Mouse (Mus musculus) macrophage (primary cell): ENCODE measurements around the gene Gsto1. TPM values are rescaled to one million over a fixed set of nuclear protein-coding genes. Genes with fewer than 3 reads are reported as not detected.

Experiments
- H3K27ac ChIP-seq: fragments of 350-480 bp; formaldehyde crosslinking; 2 replicates; pipeline ENCODE4 v1.9.0; 2021
- H3K36me3 ChIP-seq: fragments of 350-480 bp; formaldehyde crosslinking; 2 replicates; pipeline ENCODE4 v1.9.0; 2021; ENCODE audit errors: inconsistent target
- H3K4me3 ChIP-seq: fragments of 350-480 bp; formaldehyde crosslinking; 2 replicates; pipeline ENCODE4 v1.9.0; 2021; ENCODE audit errors: inconsistent target
- H3K79me2 ChIP-seq: fragments of 350-480 bp; formaldehyde crosslinking; 2 replicates; pipeline ENCODE4 v1.9.0; 2021; ENCODE audit errors: inconsistent target
- WGBS: methylation state at CpG from one replicate; pipeline ENCODE4 v1.1.7; 2026; ENCODE audit warnings: inconsistent platforms; ENCODE audit not compliant: missing documents; 5-methylcytosine and 5-hydroxymethylcytosine counted together
- polyA plus RNA-seq: library from polyadenylated mRNA; stranded (reverse); fragments of 250-400 nt; gene quantifications from 3 replicates; pipeline ENCODE4 v1.2.4, GENCODE M21; 2018; ENCODE audit warnings: inconsistent platforms
- total RNA-seq, 78 experiments: library from RNA; depleted of rRNA; stranded (reverse); fragments of 250-400 nt; gene quantifications; 1 replicate in 9 of 78; 2 replicates in 24 of 78; 3 replicates in 43 of 78; 4 replicates in 2 of 78; pipeline ENCODE4 v1.2.4; 2018; ENCODE audit warnings: inconsistent platforms in 56 of 78

Gene Gsto1
- total RNA-seq (2018; cell fraction: chromatin; rRNA removed) = 10 to 100 TPM in 22 of 26 experiments, 1 to 10 TPM in 4; 2.8 to 44.9 (median 23.4) TPM
- 100 to 1,000 TPM in 14 of 26 experiments, 10 to 100 TPM in 12; 64.7 to 135 (median 100) TPM for total RNA-seq (2018; cell fraction: cytosol; rRNA removed)
- 10 to 100 TPM; 10.6 to 53.8 (median 31.2) TPM for total RNA-seq (2018; cell fraction: nucleus; rRNA removed)
- polyA plus RNA-seq = 82.1 to 109 TPM (median 92.4 TPM) in 3 replicates

DNA sequence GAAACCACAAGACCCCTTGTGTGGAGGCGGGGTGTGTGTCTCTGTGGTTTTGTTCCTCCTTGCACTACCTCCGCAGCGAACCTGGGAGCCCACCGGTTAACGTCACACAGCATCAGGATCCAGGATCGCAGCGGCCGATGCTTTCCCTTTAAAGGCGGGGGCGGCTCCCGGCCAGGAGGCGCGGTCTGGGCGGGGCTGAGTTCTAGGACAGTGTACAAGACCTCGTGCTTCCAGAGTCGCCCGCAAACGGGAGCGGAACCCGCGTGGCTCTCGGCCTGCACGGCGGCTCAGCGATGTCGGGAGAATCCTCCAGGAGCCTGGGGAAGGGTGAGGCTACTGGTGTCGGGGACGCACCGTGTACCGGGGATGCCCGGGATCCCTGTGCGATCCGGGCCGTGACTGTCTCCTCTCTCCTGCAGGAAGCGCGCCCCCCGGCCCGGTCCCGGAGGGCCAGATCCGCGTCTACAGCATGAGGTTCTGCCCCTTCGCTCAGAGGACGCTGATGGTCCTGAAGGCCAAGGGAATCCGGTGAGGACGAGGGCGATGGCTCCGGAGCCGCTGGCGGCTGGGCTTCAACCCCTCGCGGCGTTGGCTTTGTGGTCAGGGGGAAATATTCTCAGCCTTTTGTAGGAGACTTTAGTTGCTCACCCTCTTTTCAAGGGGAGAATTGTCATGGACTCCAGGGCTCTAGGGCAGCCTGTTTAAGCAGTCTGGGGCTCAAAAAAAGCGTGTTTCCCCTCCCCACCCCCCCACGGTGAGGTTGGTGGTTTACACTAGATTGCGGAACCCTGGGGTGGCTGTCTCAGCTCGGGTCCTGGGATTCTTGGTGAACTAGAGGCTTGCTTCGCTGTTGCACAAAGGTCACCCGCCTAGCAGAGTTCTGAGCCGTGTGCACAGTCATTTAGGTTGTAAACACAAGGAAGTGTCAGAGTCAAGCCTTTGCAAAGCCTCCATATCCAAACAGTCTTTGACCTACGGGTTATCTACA lies at the start of gene Gsto1:
Gsto1 (plus strand) TSS at position 175 of the 988 bp plus-strand sequence.
- H3K36me3 ChIP-seq = peaks cover 18% of the 10 kb centered on the region; the same call in 1 of the 2 replicates

DNA sequence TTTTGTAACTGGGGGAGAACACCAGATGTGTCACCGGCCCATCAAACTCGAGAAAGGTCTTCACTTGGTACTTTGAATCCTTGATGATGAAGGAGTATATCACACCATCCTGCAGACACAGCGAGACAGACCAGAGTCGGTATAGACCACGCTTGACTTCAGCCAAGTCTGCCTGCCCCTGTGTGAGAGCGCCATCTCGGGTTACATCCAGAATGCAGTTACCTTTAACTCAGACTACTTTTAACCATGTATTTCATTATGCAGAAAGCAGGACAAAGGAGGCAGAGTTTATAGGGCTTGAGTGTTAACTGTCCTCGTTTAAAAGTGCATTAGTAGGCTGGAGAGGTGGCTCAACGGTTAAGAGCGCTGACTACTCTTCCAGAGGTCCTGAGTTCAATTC lies 42.7 kb upstream of the Gsto1 start:
- 92% methylated on average over 10 of the region's 10 CpGs for WGBS
- H3K27ac ChIP-seq = no peak overlapping the region
- H3K79me2 ChIP-seq = no peaks in the 10 kb centered on the region
- H3K4me3 ChIP-seq = no peak overlapping the region
- no peaks in the 10 kb centered on the region for H3K36me3 ChIP-seq

More for the DNA sequence above, at the start of gene Gsto1:
- Histone ChIP-seq H3K27ac (peak within 1 kb of the TSS; percentile 54), H3K4me3 (peak within 1 kb of the TSS; percentile 38), H3K79me2 (no peaks in the 10 kb centered on the region)
- under 1% methylated on average over 60 of the region's 60 CpGs for WGBS

DNA sequence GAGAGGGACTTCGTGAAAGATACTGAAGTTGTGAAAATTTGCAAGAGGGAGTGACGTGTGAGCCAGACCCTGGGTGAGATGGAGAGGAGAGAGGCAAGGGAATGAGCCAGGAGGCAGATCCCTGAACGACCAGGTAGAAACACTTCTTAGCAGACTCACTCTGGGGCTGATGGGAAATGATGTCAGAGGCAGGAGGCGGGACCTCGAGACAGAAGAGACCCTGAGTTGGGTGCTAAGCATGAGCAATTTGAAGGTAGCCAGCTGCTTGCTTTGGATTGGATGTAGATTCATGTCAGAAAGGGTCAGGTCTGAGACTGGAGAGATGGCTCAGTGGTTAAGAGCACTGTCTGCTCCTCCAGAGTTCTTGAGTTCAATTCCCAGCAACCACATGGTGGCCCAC lies 40.0 kb upstream of the Gsto1 start:
- no peak overlapping the region for H3K4me3 ChIP-seq
- no peaks in the 10 kb centered on the region for H3K36me3 ChIP-seq
- no peak overlapping the region for H3K27ac ChIP-seq
- no peaks in the 10 kb centered on the region for H3K79me2 ChIP-seq
- 92% methylated on average over 5 of the region's 5 CpGs for WGBS

DNA sequence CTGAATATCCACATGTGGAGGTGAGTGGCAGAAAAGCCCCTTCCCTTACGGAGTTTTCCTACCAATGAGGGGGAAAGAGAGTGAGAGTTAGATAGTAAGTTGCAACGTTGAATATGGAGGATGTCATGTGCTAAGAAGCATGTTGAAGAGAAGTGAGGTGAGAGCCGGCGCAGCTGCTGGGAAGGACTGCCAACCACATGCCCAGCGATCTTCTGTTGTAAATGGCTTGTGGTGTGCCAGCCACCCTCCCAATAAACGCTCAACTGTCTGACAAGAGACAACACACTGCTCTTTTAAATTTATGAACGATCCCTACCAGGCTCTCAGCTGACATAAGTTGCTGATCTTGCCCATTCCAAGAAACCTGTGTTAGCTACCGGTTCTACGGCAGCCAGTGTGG lies 37.1 kb upstream of the Gsto1 start:
- 71% methylated on average over 9 of the region's 9 CpGs for WGBS
- H3K79me2 ChIP-seq = no peaks in the 10 kb centered on the region
- no peak overlapping the region for H3K27ac ChIP-seq
- H3K4me3 ChIP-seq = no peak overlapping the region
- no peaks in the 10 kb centered on the region for H3K36me3 ChIP-seq

DNA sequence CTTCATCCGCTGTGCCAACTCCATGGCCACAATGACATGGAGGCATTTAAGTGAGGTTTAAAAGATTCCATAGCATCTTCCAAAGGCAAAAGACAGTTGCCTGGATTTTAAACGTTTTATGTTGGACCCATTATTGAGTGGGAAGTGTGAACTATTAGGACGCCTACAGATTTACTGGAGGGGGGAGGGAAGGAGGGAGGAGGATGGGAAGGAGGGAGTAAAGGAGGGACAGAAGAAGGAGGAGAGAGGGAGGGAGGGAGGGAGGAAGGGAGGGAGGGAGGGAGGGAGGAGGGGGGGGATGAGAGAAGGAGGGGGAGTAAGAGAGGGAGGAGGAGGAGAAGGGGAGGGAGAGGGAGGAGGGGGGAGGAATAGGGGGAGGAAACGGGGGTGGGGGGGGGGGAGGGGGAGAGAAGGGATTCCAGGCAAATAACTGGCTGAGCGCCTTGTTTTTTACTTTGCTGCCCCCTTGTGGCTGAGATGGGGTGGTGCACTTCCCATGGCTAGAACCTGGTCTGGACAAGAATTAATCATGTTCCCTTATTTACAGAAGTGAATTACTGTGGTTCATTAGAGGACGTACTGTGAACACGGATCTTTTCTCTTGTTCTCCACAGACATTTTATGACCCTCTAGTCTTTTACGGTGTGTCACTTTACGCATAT lies 33.8 kb upstream of the Gsto1 start:
- H3K36me3 ChIP-seq = no peaks in the 10 kb centered on the region
- 15% methylated on average over 8 of the region's 9 CpGs for WGBS
- no peak overlapping the region for H3K27ac ChIP-seq
- no peaks in the 10 kb centered on the region for H3K79me2 ChIP-seq
- no peak overlapping the region for H3K4me3 ChIP-seq

DNA sequence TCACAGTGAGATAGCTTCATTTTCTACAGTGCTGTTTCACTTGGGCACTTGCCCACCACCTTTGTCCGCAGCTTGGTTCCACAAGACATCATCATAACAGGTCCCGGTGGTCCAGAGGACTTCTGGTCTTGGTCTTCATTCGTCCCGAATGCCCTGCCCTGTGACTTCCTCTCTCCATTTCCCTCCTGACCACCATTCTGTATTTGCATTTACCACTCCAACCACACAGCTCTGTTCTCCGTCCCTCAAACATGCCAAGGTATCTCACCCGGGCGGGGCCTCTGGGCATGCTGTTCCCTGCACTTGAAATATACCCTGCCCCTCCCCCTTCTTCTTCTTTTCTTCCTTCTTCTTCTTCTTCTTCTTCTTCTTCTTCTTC lies 33.3 kb upstream of the Gsto1 start:
- no peak overlapping the region for H3K4me3 ChIP-seq
- no peaks in the 10 kb centered on the region for H3K36me3 ChIP-seq
- no peaks in the 10 kb centered on the region for H3K79me2 ChIP-seq
- H3K27ac ChIP-seq = no peak overlapping the region
- WGBS = 12% methylated on average over 7 of the region's 7 CpGs

DNA sequence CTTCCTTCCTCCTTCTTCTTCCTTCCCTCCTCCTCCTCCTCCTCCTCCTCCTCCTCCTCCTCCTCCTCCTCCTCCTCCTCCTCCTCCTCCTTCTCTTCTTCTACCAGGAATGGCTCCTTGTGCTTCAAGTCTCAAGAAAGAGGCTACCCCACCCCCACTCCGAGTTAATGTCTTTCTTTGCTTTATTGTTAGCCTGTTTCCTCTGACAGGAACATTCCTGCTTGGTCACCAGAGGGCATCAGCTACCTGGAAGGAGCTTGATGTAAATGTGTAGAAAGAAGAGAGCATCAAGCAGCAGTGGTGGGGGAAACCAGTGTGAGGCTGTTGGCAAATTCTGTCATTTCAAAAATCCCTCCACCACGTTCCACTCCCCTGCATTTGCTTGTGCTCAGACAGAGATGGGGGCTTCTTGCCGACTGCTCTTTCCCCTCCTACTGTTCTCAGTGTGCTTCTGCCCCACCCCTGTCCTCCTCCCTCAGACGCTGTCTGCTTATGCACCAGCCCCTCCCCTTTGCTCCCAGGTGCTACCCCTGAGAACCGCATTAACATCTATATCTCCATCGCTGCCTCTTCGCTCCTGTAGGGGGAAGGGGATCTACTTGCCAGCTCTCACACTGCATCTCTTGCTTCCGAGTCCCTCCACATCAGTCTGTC lies 32.5 kb upstream of the Gsto1 start:
- no peaks in the 10 kb centered on the region for H3K36me3 ChIP-seq
- 31% methylated on average over 8 of the region's 8 CpGs for WGBS
- H3K4me3 ChIP-seq = no peak overlapping the region
- H3K27ac ChIP-seq = no peak overlapping the region
- H3K79me2 ChIP-seq = no peaks in the 10 kb centered on the region

DNA sequence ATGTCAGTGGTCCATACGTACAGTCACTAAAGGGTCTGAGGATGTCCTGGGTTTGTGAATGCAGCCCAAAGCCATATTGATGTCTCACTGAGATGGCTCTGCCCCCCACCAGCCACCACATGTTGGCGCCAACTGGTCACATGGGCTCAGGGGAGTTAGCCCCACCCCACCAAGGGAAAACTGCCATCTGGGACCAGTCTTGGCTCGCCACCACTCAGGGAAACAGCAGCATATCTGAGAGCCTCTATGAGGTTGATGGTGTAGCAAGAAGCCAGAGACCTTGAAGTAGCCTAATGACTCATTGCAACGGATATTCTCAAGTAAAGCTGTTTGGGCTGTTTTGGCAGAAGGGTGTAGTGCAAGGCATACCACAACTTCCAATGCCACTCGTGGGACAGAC lies 30.7 kb upstream of the Gsto1 start:
- Histone ChIP-seq H3K79me2 (no peaks in the 10 kb centered on the region), H3K4me3 (no peak overlapping the region), H3K27ac (no peak overlapping the region), H3K36me3 (no peaks in the 10 kb centered on the region)
- 84% methylated on average over 5 of the region's 5 CpGs for WGBS

DNA sequence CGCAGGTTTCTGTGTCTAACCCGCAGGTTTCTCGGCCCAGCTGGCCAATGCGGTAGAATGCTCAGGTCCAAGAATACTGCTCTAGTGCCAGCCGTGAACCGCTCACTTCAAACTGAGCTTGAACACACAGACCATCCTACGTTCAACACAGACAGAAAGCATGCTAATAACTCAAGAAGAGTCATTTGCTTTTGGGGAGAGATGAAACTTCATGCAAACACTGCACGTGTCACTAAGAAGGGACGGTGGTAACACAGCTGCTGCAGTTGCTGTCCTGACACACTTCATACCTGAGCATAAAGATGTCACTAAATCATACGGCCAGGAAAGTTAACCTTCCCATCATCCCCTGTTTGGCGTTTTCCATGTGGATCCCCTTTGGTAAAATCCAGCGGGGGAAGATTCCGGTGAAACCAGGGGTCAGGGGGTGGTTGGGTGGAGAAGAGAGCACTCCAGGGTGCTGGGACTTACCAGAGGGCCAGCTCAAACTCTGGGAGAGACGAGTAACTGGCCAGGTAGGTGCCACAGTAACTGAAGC lies 24.8 kb upstream of the Gsto1 start:
- H3K79me2 ChIP-seq = no peaks in the 10 kb centered on the region
- 95% methylated on average over 13 of the region's 14 CpGs for WGBS
- no peak overlapping the region for H3K27ac ChIP-seq
- no peak overlapping the region for H3K4me3 ChIP-seq
- no peaks in the 10 kb centered on the region for H3K36me3 ChIP-seq

DNA sequence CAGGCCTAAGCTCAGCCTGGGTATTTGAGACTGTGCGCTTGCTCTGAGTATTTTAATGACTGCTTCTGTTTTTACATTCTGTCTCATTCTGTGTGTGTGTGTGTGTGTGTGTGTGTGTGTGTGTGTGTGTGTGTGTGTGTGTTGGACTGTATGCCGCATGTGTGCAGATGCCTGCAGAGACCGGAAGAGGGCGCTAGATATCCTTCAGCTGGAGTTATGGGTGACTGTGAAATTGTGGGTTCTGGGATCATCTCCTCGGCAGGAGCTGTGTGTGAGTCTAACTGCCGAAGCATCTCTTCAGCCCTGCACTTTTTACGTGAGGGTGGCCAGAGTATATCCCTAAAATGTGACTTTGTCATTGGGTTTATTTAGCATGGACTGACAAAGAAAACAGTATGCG lies 23.7 kb upstream of the Gsto1 start:
- no peak overlapping the region for H3K27ac ChIP-seq
- 96% methylated on average over 7 of the region's 8 CpGs for WGBS
- H3K4me3 ChIP-seq = no peak overlapping the region
- H3K79me2 ChIP-seq = no peaks in the 10 kb centered on the region
- no peaks in the 10 kb centered on the region for H3K36me3 ChIP-seq

DNA sequence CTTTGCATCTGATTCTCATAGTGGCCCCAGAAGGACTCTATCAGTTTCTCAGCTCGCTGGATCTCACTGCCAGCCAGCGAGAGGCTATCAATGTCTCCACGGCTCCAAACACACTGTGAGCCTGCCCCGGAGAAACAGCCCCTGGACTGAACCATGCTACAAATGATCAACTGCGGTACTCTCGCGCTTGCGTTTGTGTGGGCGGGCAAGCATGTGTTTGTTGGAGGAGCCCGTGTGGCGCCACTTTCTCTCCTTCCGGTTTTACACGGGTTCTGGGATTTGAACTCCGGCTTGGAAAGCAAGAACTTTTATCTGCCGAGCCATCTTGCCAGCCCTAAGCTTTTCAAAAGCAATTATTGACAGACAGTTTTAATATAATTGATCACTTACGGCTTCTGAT lies 22.5 kb upstream of the Gsto1 start:
- no peak overlapping the region for H3K27ac ChIP-seq
- no peaks in the 10 kb centered on the region for H3K79me2 ChIP-seq
- no peaks in the 10 kb centered on the region for H3K36me3 ChIP-seq
- no peak overlapping the region for H3K4me3 ChIP-seq
- WGBS = 84% methylated on average over 15 of the region's 16 CpGs

DNA sequence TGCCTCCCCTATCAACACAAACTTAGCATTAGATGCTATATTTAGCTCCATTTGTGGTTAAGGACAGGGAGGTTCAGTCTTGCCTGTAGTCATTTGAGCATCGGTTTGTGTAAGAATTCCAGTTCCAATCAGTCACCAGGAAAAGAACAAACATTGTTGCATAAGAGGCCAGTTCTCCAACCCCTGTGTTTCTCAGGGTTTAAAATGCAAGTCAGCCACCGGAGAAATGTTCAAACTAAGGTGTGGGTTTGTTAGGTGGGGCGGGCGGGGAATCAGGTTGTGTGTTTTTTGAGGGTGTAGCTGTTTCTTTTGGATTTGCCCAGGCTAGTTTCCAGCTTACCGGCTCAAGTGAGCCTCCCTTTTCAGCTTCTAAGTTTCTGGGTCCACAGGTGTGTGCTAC lies 20.2 kb upstream of the Gsto1 start:
- H3K36me3 ChIP-seq = no peaks in the 10 kb centered on the region
- H3K4me3 ChIP-seq = no peak overlapping the region
- no peaks in the 10 kb centered on the region for H3K79me2 ChIP-seq
- no peak overlapping the region for H3K27ac ChIP-seq
- 73% methylated on average over 5 of the region's 5 CpGs for WGBS

DNA sequence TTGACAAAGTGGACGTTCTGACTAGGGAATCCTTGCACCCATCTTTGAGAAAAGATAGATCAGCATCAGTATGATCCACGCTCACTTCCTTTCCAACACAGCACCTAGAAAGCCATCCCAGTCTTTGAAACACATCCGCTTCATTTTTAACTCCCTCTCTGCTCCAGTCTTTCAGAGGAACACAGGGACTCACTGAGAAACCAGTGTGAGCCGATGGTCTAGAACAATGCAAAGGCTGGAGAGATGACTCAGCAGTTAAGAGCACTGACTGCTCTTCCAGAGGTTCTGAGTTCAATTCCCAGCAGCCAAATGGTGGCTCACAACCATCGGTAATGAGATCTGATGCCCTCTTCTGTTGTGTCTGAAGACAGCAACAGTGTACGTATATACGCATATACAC lies 19.0 kb upstream of the Gsto1 start:
- H3K4me3 ChIP-seq = no peak overlapping the region
- H3K27ac ChIP-seq = no peak overlapping the region
- H3K36me3 ChIP-seq = no peaks in the 10 kb centered on the region
- H3K79me2 ChIP-seq = no peaks in the 10 kb centered on the region
- 88% methylated on average over 7 of the region's 7 CpGs for WGBS
